Mouse (Mus musculus) lung, embryonic 14.5 days (tissue): Measurements from ENCODE around the gene Wwox. TPM values are rescaled to one million over a fixed set of nuclear protein-coding genes. Genes with fewer than 3 reads are reported as not detected.
A peak's percentile ranks its signal among the peaks of the same experiment; 100 is the strongest.

ENCODE experiments used
- ATAC-seq: fragments of 200-750 bp; cut with Nextera tagmentation; 2 replicates; pipeline ENCODE4 v1.8.0; 2017; ENCODE audit warnings: mild to moderate bottlenecking, moderate TSS enrichment, moderate library complexity; ENCODE audit not compliant: insufficient read depth
- DNase-seq: peaks from one replicate; pipeline ENCODE4 v3.0.0-alpha.2; 2015
- H3K27ac ChIP-seq: fragments of 300-500 bp; sonication (generic); 2 replicates; pipeline ENCODE4 v1.5.1; 2014; ENCODE audit warnings: low read depth, mild to moderate bottlenecking, moderate library complexity
- H3K27me3 ChIP-seq: fragments of 300-500 bp; sonication (generic); 2 replicates; pipeline ENCODE4 v1.6.1; 2014; ENCODE audit warnings: low read length, control low read depth; ENCODE audit not compliant: insufficient read depth
- H3K36me3 ChIP-seq: fragments of 300-500 bp; sonication (generic); 2 replicates; pipeline ENCODE4 v1.6.1; 2014; ENCODE audit warnings: control low read depth; ENCODE audit not compliant: insufficient read depth
- H3K4me1 ChIP-seq: fragments of 300-500 bp; sonication (generic); 2 replicates; pipeline ENCODE4 v1.6.1; 2014; ENCODE audit warnings: antibody characterized with exemption, control low read depth; ENCODE audit not compliant: insufficient read depth
- H3K4me2 ChIP-seq: fragments of 300-500 bp; sonication (generic); 2 replicates; pipeline ENCODE4 v1.6.1; 2014; ENCODE audit warnings: mild to moderate bottlenecking
- H3K4me3 ChIP-seq: fragments of 300-500 bp; sonication (generic); 2 replicates; pipeline ENCODE4 v1.5.1; 2014; ENCODE audit warnings: low read depth, low read length
- H3K9ac ChIP-seq: fragments of 300-500 bp; sonication (generic); 2 replicates; pipeline ENCODE4 v1.6.1; 2014
- H3K9me3 ChIP-seq: fragments of 300-500 bp; sonication (generic); 2 replicates; pipeline ENCODE4 v1.6.1; 2016; ENCODE audit warnings: low read depth, low read length, control low read depth
- CTCF ChIP-seq: IDR thresholded peaks from 2 replicates; pipeline ENCODE4 v1.5.1; 2016; ENCODE audit warnings: antibody characterized with exemption, low read depth
- WGBS: fragments of 180-500 bp; shearing (Covaris S2); extraction: QIAGEN DNeasy Blood & Tissue Kit; methylation state at CpG from one replicate; pipeline ENCODE4 v1.1.7; 2014; 5-methylcytosine and 5-hydroxymethylcytosine counted together
- polyA plus RNA-seq: library from polyadenylated mRNA; unstranded; fragments of >200 nt; fragmentation: Nextera tagmentation; extraction: Ambion mirVana; gene quantifications from 2 replicates; pipeline ENCODE4 v1.2.1, GENCODE M21; 2014

Gene Wwox
- polyA plus RNA-seq, 1 experiment from 2014 or later = 16.1 TPM

- peak; percentile 58 for TF ChIP-seq CTCF
- WGBS = 15% methylated on average over 4 of the region's 4 CpGs
- Histone ChIP-seq H3K9ac (no peak overlapping the region), H3K4me2 (no peak overlapping the region), H3K36me3 (no peaks in the 10 kb centered on the region), H3K27me3 (0 out of 2 replicates have a peak, but pooled peaks cover 4% of the 10 kb centered on the region), H3K27ac (no peak overlapping the region), H3K4me3 (no peak overlapping the region), H3K9me3 (no peaks in the 10 kb centered on the region; the same call in 1 of the 2 replicates), H3K4me1 (peaks cover 9% of the 10 kb centered on the region; the same call in 1 of the 2 replicates)
- ATAC-seq (peak; percentile 50; the same call in 1 of the 2 replicates), DNase-seq (peak; percentile 76)
Measured at GRCm38 (mm10) chr8:114657789-114658188, 218.3 kb downstream of the Wwox start.

DNA sequence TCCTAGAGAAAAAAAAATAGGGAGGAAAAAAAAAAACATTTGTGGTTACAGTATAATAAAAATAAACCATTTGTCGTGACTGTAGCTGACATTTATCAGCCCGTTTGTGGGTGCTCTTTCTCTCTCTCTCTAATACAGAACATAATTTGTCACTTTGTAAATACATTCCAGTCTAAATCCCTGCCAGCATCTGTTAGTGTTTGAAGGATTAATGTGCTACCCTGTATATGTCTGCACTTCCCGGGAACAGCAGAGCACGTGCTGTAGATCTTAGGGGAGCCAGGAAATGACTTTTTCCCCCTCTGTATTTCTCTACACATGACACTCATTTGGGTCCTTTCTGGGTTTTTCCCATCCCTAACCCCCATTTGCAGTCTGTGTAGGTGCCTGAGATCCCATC, 219.0 kb downstream of the Wwox start:
- peaks cover 9% of the 10 kb centered on the region; the same call in 1 of the 2 replicates for H3K4me1 ChIP-seq
- no peak overlapping the region for H3K4me2 ChIP-seq
- no peak for TF ChIP-seq CTCF
- 40% methylated on average over 4 of the region's 4 CpGs for WGBS
- H3K36me3 ChIP-seq = no peaks in the 10 kb centered on the region
- 0 out of 2 replicates have a peak, but pooled peaks cover 4% of the 10 kb centered on the region for H3K27me3 ChIP-seq
- H3K9ac ChIP-seq = no peak overlapping the region
- no peak overlapping the region for H3K4me3 ChIP-seq
- ATAC-seq (peak; percentile 89), DNase-seq (peak; percentile 83)
- H3K9me3 ChIP-seq = no peaks in the 10 kb centered on the region; the same call in 1 of the 2 replicates
- H3K27ac ChIP-seq = no peak overlapping the region

DNA sequence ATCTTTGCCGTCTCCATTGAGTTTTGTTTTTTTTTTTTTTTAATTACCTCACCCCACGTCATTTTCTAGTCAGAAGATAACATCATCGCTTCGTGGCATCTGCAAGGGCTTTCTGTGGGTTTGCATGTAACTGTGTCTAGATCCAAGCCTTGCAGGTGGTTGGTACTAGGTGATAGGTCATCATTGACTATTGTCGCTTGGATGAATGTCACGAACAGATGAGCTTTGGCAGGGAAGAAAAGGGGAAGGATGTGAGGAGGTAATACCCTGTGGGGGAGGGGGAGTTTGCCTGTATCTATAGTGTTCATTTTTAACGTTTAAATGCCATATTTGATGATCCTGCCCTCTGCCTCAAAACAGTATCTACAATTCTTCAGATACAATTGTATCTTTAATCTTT, 223.6 kb downstream of the Wwox start:
- DNase-seq (no peak), ATAC-seq (no peak)
- WGBS = 75% methylated on average over 7 of the region's 7 CpGs
- Histone ChIP-seq H3K27ac (no peak overlapping the region), H3K4me3 (no peak overlapping the region), H3K4me1 (peaks cover 4% of the 10 kb centered on the region; the same call in 1 of the 2 replicates), H3K9ac (no peak overlapping the region), H3K27me3 (peaks cover 3% of the 10 kb centered on the region; the same call in 1 of the 2 replicates), H3K9me3 (no peaks in the 10 kb centered on the region; the same call in 1 of the 2 replicates), H3K36me3 (no peaks in the 10 kb centered on the region), H3K4me2 (no peak overlapping the region)
- no peak for TF ChIP-seq CTCF

- H3K27me3 ChIP-seq = peaks cover 3% of the 10 kb centered on the region; the same call in 1 of the 2 replicates
- DNase-seq = no peak
- no peak overlapping the region for H3K4me3 ChIP-seq
- ATAC-seq = no peak
- TF ChIP-seq CTCF = no peak
- no peaks in the 10 kb centered on the region for H3K36me3 ChIP-seq
- H3K4me1 ChIP-seq = peaks cover 3% of the 10 kb centered on the region; the same call in 1 of the 2 replicates
- H3K27ac ChIP-seq = no peak overlapping the region
- H3K9me3 ChIP-seq = no peaks in the 10 kb centered on the region
- no peak overlapping the region for H3K9ac ChIP-seq
- WGBS = 58% methylated on average over 6 of the region's 6 CpGs
- H3K4me2 ChIP-seq = no peak overlapping the region
Measured at GRCm38 (mm10) chr8:114665521-114665920, 226.1 kb downstream of the Wwox start.

DNA sequence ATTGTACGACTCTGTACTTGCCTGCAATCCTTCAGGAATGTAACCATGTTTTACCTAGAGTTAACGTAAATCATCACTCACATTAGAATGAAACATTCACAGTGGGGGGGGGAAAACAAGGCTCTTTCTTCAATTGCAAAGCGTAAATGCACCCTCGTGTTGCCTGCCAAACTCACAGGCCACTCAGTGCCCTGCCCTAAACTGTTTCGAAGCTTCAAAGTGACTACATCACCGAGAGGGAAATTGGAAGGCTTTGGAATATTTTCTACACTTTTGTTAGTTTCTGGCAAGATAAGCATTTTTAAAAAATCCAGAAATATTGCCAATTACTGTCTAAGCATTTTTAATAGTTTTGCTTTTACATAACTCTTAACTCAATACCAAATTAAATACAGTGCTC, 231.3 kb downstream of the Wwox start:
- no peak overlapping the region for H3K4me3 ChIP-seq
- H3K27me3 ChIP-seq = peaks cover 3% of the 10 kb centered on the region; the same call in 1 of the 2 replicates
- no peaks in the 10 kb centered on the region for H3K36me3 ChIP-seq
- peak; percentile 58 for DNase-seq
- peak overlapping the region; percentile 54 for H3K27ac ChIP-seq
- H3K9ac ChIP-seq = no peak overlapping the region
- H3K9me3 ChIP-seq = no peaks in the 10 kb centered on the region
- 48% methylated on average over 6 of the region's 6 CpGs for WGBS
- no peak for TF ChIP-seq CTCF
- H3K4me1 ChIP-seq = peaks cover 11% of the 10 kb centered on the region
- no peak overlapping the region for H3K4me2 ChIP-seq
- peak; percentile 33; the same call in 1 of the 2 replicates for ATAC-seq

- H3K27me3 ChIP-seq = peaks cover 3% of the 10 kb centered on the region; the same call in 1 of the 2 replicates
- TF ChIP-seq CTCF = no peak
- DNase-seq = peak; percentile 85
- no peak overlapping the region for H3K9ac ChIP-seq
- peak; percentile 87 for ATAC-seq
- no peaks in the 10 kb centered on the region for H3K9me3 ChIP-seq
- H3K36me3 ChIP-seq = no peaks in the 10 kb centered on the region
- H3K27ac ChIP-seq = peak overlapping the region; percentile 54
- WGBS = 38% methylated on average over 9 of the region's 9 CpGs
- no peak overlapping the region for H3K4me2 ChIP-seq
- peaks cover 11% of the 10 kb centered on the region for H3K4me1 ChIP-seq
- H3K4me3 ChIP-seq = no peak overlapping the region
Measured at GRCm38 (mm10) chr8:114671237-114671674, 231.8 kb downstream of the Wwox start.

DNA sequence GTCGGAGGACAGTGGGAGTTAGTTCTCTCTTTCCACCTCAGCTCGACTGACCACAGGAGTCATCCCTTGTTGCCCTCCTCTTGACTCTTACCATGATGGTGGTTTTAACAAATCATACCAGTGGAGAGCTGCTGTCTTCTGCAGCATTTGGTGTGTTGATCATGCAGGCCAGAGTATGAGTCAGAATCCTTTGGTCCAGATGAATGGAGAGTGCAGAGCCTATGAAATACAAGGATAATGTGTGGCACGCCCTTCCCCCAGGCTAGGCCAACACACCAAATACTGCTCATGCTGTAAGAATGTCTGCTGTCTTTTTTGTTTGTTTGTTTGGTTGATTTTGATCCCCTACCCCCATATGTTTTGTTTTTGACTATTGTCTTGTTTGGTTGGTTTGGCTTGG, 234.0 kb downstream of the Wwox start:
- TF ChIP-seq CTCF = no peak
- DNase-seq (no peak), ATAC-seq (no peak)
- Histone ChIP-seq H3K4me2 (no peak overlapping the region), H3K4me1 (peaks cover 11% of the 10 kb centered on the region), H3K36me3 (no peaks in the 10 kb centered on the region), H3K4me3 (no peak overlapping the region), H3K9me3 (no peaks in the 10 kb centered on the region), H3K27ac (no peak overlapping the region), H3K9ac (no peak overlapping the region), H3K27me3 (no peaks in the 10 kb centered on the region)
- WGBS = 84% methylated on average over 3 of the region's 3 CpGs
